Mouse (Mus musculus) heart, embryonic 16.5 days (tissue): ENCODE measurements around the gene Rai1. TPM values are rescaled to one million over a fixed set of nuclear protein-coding genes. Genes with fewer than 3 reads are reported as not detected.

Experiments
- ATAC-seq: fragments of 200-750 bp; cut with Nextera tagmentation; replicated peaks from 2 replicates; pipeline ENCODE4 v1.8.0; 2017; ENCODE audit warnings: moderate number of reproducible peaks; ENCODE audit not compliant: insufficient read depth, low FRiP score; ENCODE audit errors: extremely low read depth
- H3K27ac ChIP-seq: fragments of 300-500 bp; sonication (generic); 2 replicates; pipeline ENCODE4 v1.5.1; 2014; ENCODE audit warnings: mild to moderate bottlenecking, low read length, control low read depth, moderate library complexity
- H3K27me3 ChIP-seq: fragments of 300-500 bp; sonication (generic); 2 replicates; pipeline ENCODE4 v1.6.1; 2014; ENCODE audit warnings: low read length, mixed read lengths; ENCODE audit not compliant: control insufficient read depth, insufficient read depth
- H3K36me3 ChIP-seq: fragments of 300-500 bp; sonication (generic); 2 replicates; pipeline ENCODE4 v1.6.1; 2014; ENCODE audit not compliant: control insufficient read depth, insufficient read depth
- H3K4me1 ChIP-seq: fragments of 300-500 bp; sonication (generic); 2 replicates; pipeline ENCODE4 v1.6.1; 2014; ENCODE audit warnings: low read length, mixed read lengths; ENCODE audit not compliant: control insufficient read depth, insufficient read depth
- H3K4me2 ChIP-seq: fragments of 300-500 bp; sonication (generic); 2 replicates; pipeline ENCODE4 v1.6.1; 2014; ENCODE audit warnings: low read depth, mild to moderate bottlenecking, control low read depth, low read length
- H3K4me3 ChIP-seq: fragments of 300-500 bp; sonication (generic); 2 replicates; pipeline ENCODE4 v1.5.1; 2014; ENCODE audit warnings: mild to moderate bottlenecking, control low read depth, low read length
- H3K9ac ChIP-seq: fragments of 300-500 bp; sonication (generic); 2 replicates; pipeline ENCODE4 v1.6.1; 2014; ENCODE audit warnings: low read length, control low read depth
- H3K9me3 ChIP-seq: fragments of 300-500 bp; sonication (generic); replicated peaks from 2 replicates; pipeline ENCODE4 v1.6.1; 2016; ENCODE audit warnings: low read length; ENCODE audit not compliant: control insufficient read depth
- WGBS: fragments of 180-500 bp; shearing (Covaris S2); extraction: QIAGEN DNeasy Blood & Tissue Kit; methylation state at CpG from one replicate; pipeline ENCODE4 v1.1.7; 2014; 5-methylcytosine and 5-hydroxymethylcytosine counted together
- polyA plus RNA-seq: library from polyadenylated mRNA; unstranded; fragments of >200 nt; fragmentation: Nextera tagmentation; extraction: Ambion mirVana; gene quantifications from 2 replicates; pipeline ENCODE4 v1.2.1, GENCODE M21; 2015

Rai1 gene
- polyA plus RNA-seq, 1 experiment from 2014 or later = 15.7 TPM

DNA sequence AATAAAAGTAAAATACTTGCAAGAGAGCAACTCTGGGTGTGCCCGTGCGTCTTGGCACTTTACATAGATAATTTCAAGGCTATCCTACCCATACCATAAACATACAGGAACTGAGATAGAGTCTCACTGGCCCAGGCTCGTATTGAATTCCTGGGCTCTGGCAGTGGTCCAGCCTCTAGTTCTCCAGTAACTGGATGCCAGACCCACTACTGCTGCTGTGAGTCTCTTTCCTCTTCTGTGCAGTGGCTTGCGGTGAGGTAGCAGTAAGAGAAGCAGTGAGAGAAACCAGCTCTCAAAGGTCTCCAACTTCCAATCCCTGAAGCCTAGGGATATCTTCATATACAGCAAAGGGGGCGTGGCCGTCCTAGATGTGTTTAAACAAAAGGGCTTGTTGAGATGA, 2.1 kb upstream of the Rai1 start:
- no peak for ATAC-seq
- no peak overlapping the region for H3K4me2 ChIP-seq
- no peaks in the 10 kb centered on the region for H3K27me3 ChIP-seq
- 37% methylated on average over 6 of the region's 6 CpGs for WGBS
- no peaks in the 10 kb centered on the region for H3K9me3 ChIP-seq
- H3K4me1 ChIP-seq = peaks cover 36% of the 10 kb centered on the region
- H3K9ac ChIP-seq = no peak overlapping the region
- H3K27ac ChIP-seq = no peak overlapping the region; the same call in 1 of the 2 replicates
- H3K36me3 ChIP-seq = no peaks in the 10 kb centered on the region
- no peak overlapping the region for H3K4me3 ChIP-seq

GRCm38 (mm10) chr11:60103567-60103966, 1.2 kb upstream of the Rai1 start:
- peaks cover 45% of the 10 kb centered on the region for H3K4me1 ChIP-seq
- WGBS = 94% methylated on average over 7 of the region's 7 CpGs
- H3K36me3 ChIP-seq = no peaks in the 10 kb centered on the region
- H3K9ac ChIP-seq = no peak overlapping the region
- no peak overlapping the region for H3K27ac ChIP-seq
- H3K9me3 ChIP-seq = no peaks in the 10 kb centered on the region
- H3K4me2 ChIP-seq = no peak overlapping the region
- no peaks in the 10 kb centered on the region for H3K27me3 ChIP-seq
- no peak overlapping the region for H3K4me3 ChIP-seq
- ATAC-seq = no peak

- H3K4me1 ChIP-seq = peaks cover 59% of the 10 kb centered on the region
- ATAC-seq = peak; percentile 33
- peak overlapping the region; percentile 100 for H3K9ac ChIP-seq
- WGBS = under 1% methylated on average over 84 of the region's 88 CpGs
- H3K9me3 ChIP-seq = no peaks in the 10 kb centered on the region
- no peaks in the 10 kb centered on the region for H3K27me3 ChIP-seq
- H3K4me3 ChIP-seq = peak overlapping the region; percentile 95
- H3K27ac ChIP-seq = peak overlapping the region; percentile 98
- H3K4me2 ChIP-seq = peak overlapping the region; percentile 78
- no peaks in the 10 kb centered on the region for H3K36me3 ChIP-seq
Measured at GRCm38 (mm10) chr11:60105593-60106542, 1.1 kb downstream of the Rai1 start.

GRCm38 (mm10) chr11:60106543-60107110, 1.8 kb downstream of the Rai1 start:
- H3K4me2 ChIP-seq = peak overlapping the region; percentile 78
- no peaks in the 10 kb centered on the region for H3K27me3 ChIP-seq
- no peaks in the 10 kb centered on the region for H3K36me3 ChIP-seq
- no peaks in the 10 kb centered on the region for H3K9me3 ChIP-seq
- peak overlapping the region; percentile 98 for H3K27ac ChIP-seq
- peak overlapping the region; percentile 100 for H3K9ac ChIP-seq
- peak overlapping the region; percentile 95 for H3K4me3 ChIP-seq
- peak; percentile 33 for ATAC-seq
- peaks cover 62% of the 10 kb centered on the region for H3K4me1 ChIP-seq
- WGBS = 2% methylated on average over 14 of the region's 14 CpGs

DNA sequence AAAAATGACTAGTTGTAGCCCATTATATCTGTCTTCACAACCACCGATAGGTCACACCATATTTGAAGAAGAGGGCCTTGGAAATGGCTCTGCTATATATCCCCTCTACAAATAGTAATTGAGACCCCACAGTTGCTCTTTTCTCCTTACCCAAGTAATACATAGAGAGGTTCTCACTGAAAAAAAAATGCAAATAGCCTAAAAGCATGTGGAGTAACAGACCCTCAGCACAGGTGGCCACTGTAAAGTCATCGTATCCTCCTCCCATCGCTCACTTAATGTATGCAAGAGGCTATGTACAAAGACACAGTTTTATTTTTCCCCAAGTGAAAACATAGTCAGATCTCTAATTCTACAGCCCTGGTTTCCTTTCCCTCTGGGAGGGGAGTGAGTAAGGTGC, 2.6 kb downstream of the Rai1 start:
- no peak for ATAC-seq
- H3K9me3 ChIP-seq = no peaks in the 10 kb centered on the region
- no peaks in the 10 kb centered on the region for H3K36me3 ChIP-seq
- WGBS = 67% methylated on average over 3 of the region's 3 CpGs
- peaks cover 70% of the 10 kb centered on the region for H3K4me1 ChIP-seq
- peak overlapping the region; percentile 26; the same call in 1 of the 2 replicates for H3K9ac ChIP-seq
- H3K27ac ChIP-seq = peak overlapping the region; percentile 98
- no peaks in the 10 kb centered on the region for H3K27me3 ChIP-seq
- H3K4me3 ChIP-seq = no peak overlapping the region
- peak overlapping the region; percentile 78; the same call in 1 of the 2 replicates for H3K4me2 ChIP-seq

- peak overlapping the region; percentile 38; the same call in 1 of the 2 replicates for H3K9ac ChIP-seq
- ATAC-seq = no peak
- H3K36me3 ChIP-seq = no peaks in the 10 kb centered on the region
- H3K27me3 ChIP-seq = no peaks in the 10 kb centered on the region
- H3K4me3 ChIP-seq = no peak overlapping the region
- H3K9me3 ChIP-seq = no peaks in the 10 kb centered on the region
- H3K4me1 ChIP-seq = peaks cover 71% of the 10 kb centered on the region
- H3K4me2 ChIP-seq = peak overlapping the region; percentile 23; the same call in 1 of the 2 replicates
- WGBS = 21% methylated on average over 5 of the region's 5 CpGs
- peak overlapping the region; percentile 98 for H3K27ac ChIP-seq
Measured at GRCm38 (mm10) chr11:60108631-60109172, 3.9 kb downstream of the Rai1 start.

- no peak overlapping the region for H3K4me2 ChIP-seq
- no peak overlapping the region for H3K4me3 ChIP-seq
- H3K9me3 ChIP-seq = no peaks in the 10 kb centered on the region
- no peak overlapping the region for H3K27ac ChIP-seq
- no peak for ATAC-seq
- no peak overlapping the region for H3K9ac ChIP-seq
- H3K4me1 ChIP-seq = peaks cover 81% of the 10 kb centered on the region
- H3K36me3 ChIP-seq = no peaks in the 10 kb centered on the region
- no peaks in the 10 kb centered on the region for H3K27me3 ChIP-seq
- WGBS = 47% methylated on average over 5 of the region's 5 CpGs
Measured at GRCm38 (mm10) chr11:60110386-60110785, 5.6 kb downstream of the Rai1 start.

- Histone ChIP-seq H3K4me1 (peaks cover 91% of the 10 kb centered on the region), H3K4me3 (no peak overlapping the region), H3K4me2 (no peak overlapping the region), H3K27ac (no peak overlapping the region), H3K9ac (no peak overlapping the region), H3K9me3 (no peaks in the 10 kb centered on the region), H3K27me3 (no peaks in the 10 kb centered on the region), H3K36me3 (no peaks in the 10 kb centered on the region)
- 88% methylated on average over 2 of the region's 2 CpGs for WGBS
- no peak for ATAC-seq
Measured at GRCm38 (mm10) chr11:60111576-60111975, 6.8 kb downstream of the Rai1 start.

DNA sequence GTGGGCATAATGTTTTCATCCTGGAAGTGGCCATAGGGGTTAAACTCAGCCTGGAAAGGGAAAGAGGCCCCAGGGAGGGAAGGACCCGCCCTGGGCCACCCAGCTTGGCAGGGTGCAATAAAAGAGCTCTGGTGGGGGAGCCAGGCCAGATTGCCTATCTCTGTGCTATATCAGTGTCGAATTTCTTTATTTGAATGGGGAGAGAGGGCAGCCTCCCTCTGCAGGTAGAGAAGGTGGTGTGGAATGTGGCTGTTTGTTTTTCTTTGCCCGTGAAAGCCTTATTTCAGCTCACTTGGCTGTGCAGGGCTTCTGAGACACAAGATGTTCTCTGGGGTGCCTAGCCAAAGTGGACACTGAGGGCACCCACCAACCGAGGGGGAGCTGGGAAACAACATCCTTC, 8.8 kb downstream of the Rai1 start:
- Histone ChIP-seq H3K27ac (peak overlapping the region; percentile 99), H3K9me3 (no peaks in the 10 kb centered on the region), H3K27me3 (no peaks in the 10 kb centered on the region), H3K9ac (peak overlapping the region; percentile 81), H3K36me3 (no peaks in the 10 kb centered on the region), H3K4me3 (peak overlapping the region; percentile 61; the same call in 1 of the 2 replicates), H3K4me2 (peak overlapping the region; percentile 91), H3K4me1 (peaks cover 76% of the 10 kb centered on the region)
- 4% methylated on average over 4 of the region's 4 CpGs for WGBS
- no peak for ATAC-seq
